Mouse (Mus musculus) forebrain, embryonic 11.5 days (tissue): Measurements from ENCODE around the gene Lin37. TPM values are rescaled to one million over a fixed set of nuclear protein-coding genes. Genes with fewer than 3 reads are reported as not detected.

Experiments
- ATAC-seq: fragments of 200-750 bp; cut with Nextera tagmentation; replicated peaks from 2 replicates; pipeline ENCODE4 v1.8.0; 2017; ENCODE audit warnings: moderate TSS enrichment; ENCODE audit not compliant: low FRiP score
- DNase-seq: peaks from one replicate; pipeline ENCODE4 v3.0.0-alpha.2; 2017; ENCODE audit warnings: low spot score
- H3K27ac ChIP-seq: fragments of 300-500 bp; sonication (generic); 2 replicates; pipeline ENCODE4 v1.5.1; 2014; ENCODE audit warnings: low read depth, low read length
- H3K27me3 ChIP-seq: fragments of 300-500 bp; sonication (generic); 2 replicates; pipeline ENCODE4 v1.6.1; 2014; ENCODE audit warnings: mild to moderate bottlenecking, low read length, mixed read lengths; ENCODE audit not compliant: control insufficient read depth, insufficient read depth
- H3K36me3 ChIP-seq: fragments of 300-500 bp; sonication (generic); 2 replicates; pipeline ENCODE4 v1.6.1; 2014; ENCODE audit warnings: mild to moderate bottlenecking, low read length, moderate library complexity, mixed read lengths; ENCODE audit not compliant: control insufficient read depth, insufficient read depth
- H3K4me1 ChIP-seq: fragments of 300-500 bp; sonication (generic); replicated peaks from 2 replicates; pipeline ENCODE4 v1.6.1; 2014; ENCODE audit warnings: low read length, mixed read lengths; ENCODE audit not compliant: control insufficient read depth, insufficient read depth
- H3K4me2 ChIP-seq: fragments of 300-500 bp; sonication (generic); 2 replicates; pipeline ENCODE4 v1.6.1; 2014; ENCODE audit warnings: low read depth, mild to moderate bottlenecking, low read length, moderate library complexity, mixed read lengths; ENCODE audit not compliant: severe bottlenecking
- H3K4me3 ChIP-seq: fragments of 300-500 bp; sonication (generic); 2 replicates; pipeline ENCODE4 v1.5.1; 2014; ENCODE audit warnings: low read depth, low read length
- H3K9ac ChIP-seq: fragments of 300-500 bp; sonication (generic); 2 replicates; pipeline ENCODE4 v1.6.1; 2014; ENCODE audit warnings: low read length
- H3K9me3 ChIP-seq: fragments of 300-500 bp; sonication (generic); 2 replicates; pipeline ENCODE4 v1.6.1; 2016; ENCODE audit warnings: low read length, mixed read lengths; ENCODE audit not compliant: control insufficient read depth
- WGBS: fragments of 180-500 bp; shearing (Covaris S2); extraction: QIAGEN DNeasy Blood & Tissue Kit; methylation state at CpG from one replicate; pipeline ENCODE4 v1.1.7; 2014; 5-methylcytosine and 5-hydroxymethylcytosine counted together
- polyA plus RNA-seq: library from polyadenylated mRNA; unstranded; fragments of >200 nt; fragmentation: Nextera tagmentation; extraction: Ambion mirVana; gene quantifications from 2 replicates; pipeline ENCODE4 v1.2.1, GENCODE M21; 2014

Lin37 gene
- 45.7 and 50.2 TPM in 2 replicates for polyA plus RNA-seq

- under 1% methylated on average over 20 of the region's 20 CpGs for WGBS
- ATAC-seq (peak; percentile 85), DNase-seq (peak; percentile 96)
- no peaks in the 10 kb centered on the region for H3K9me3 ChIP-seq
- H3K4me1 ChIP-seq, result peaks cover 8% of the 10 kb centered on the region; the same call in 1 of the 2 replicates
- peak within 1 kb of the TSS; percentile 51 for H3K4me3 ChIP-seq
- no peak within 1 kb of the TSS for H3K27ac ChIP-seq
- peaks cover 3% of the 10 kb centered on the region; the same call in 1 of the 2 replicates for H3K36me3 ChIP-seq
- no peaks in the 10 kb centered on the region for H3K27me3 ChIP-seq
- peak within 1 kb of the TSS; percentile 64 for H3K9ac ChIP-seq
- H3K4me2 ChIP-seq, result peak within 1 kb of the TSS; percentile 87
Measured at GRCm38 (mm10) chr7:30559443-30559954, at the start of gene Lin37. Gene Lin37, minus strand, starts transcription at chr7:30559838.

GRCm38 (mm10) chr7:30608476-30608875 lies 48.8 kb upstream of the Lin37 start:
- no peaks in the 10 kb centered on the region for H3K4me1 ChIP-seq
- no peaks in the 10 kb centered on the region for H3K9me3 ChIP-seq
- DNase-seq, result no peak
- H3K36me3 ChIP-seq, result no peaks in the 10 kb centered on the region
- no peak overlapping the region for H3K9ac ChIP-seq
- H3K4me2 ChIP-seq, result no peak overlapping the region
- H3K4me3 ChIP-seq, result no peak overlapping the region
- no peak overlapping the region for H3K27ac ChIP-seq
- WGBS, result 47% methylated on average over 16 of the region's 16 CpGs
- no peaks in the 10 kb centered on the region for H3K27me3 ChIP-seq
- no peak for ATAC-seq

- Histone ChIP-seq H3K4me2 (no peak overlapping the region), H3K36me3 (no peaks in the 10 kb centered on the region), H3K27ac (no peak overlapping the region), H3K9ac (no peak overlapping the region), H3K9me3 (no peaks in the 10 kb centered on the region), H3K4me1 (no peaks in the 10 kb centered on the region), H3K27me3 (no peaks in the 10 kb centered on the region), H3K4me3 (no peak overlapping the region)
- DNase-seq, result peak; percentile 78
- ATAC-seq, result peak; percentile 56
- WGBS, result 32% methylated on average over 8 of the region's 8 CpGs
Measured at GRCm38 (mm10) chr7:30607706-30608309, 48.2 kb upstream of the Lin37 start.

GRCm38 (mm10) chr7:30604944-30605343 lies 45.3 kb upstream of the Lin37 start:
- no peak overlapping the region for H3K9ac ChIP-seq
- H3K27ac ChIP-seq, result no peak overlapping the region
- no peak for ATAC-seq

GRCm38 (mm10) chr7:30604424-30604823 lies 44.8 kb upstream of the Lin37 start:
- Histone ChIP-seq H3K27ac (no peak overlapping the region), H3K9me3 (no peaks in the 10 kb centered on the region)
- 71% methylated on average over 8 of the region's 8 CpGs for WGBS

More at GRCm38 (mm10) chr7:30604944-30605343, 45.3 kb upstream of the Lin37 start:
- no peaks in the 10 kb centered on the region for H3K27me3 ChIP-seq
- no peak overlapping the region for H3K4me2 ChIP-seq
- 89% methylated on average over 8 of the region's 8 CpGs for WGBS
- H3K4me1 ChIP-seq, result no peaks in the 10 kb centered on the region
- no peak for DNase-seq
- H3K9me3 ChIP-seq, result no peaks in the 10 kb centered on the region
- H3K4me3 ChIP-seq, result no peak overlapping the region
- no peaks in the 10 kb centered on the region for H3K36me3 ChIP-seq

GRCm38 (mm10) chr7:30602583-30602982 lies 42.9 kb upstream of the Lin37 start:
- Histone ChIP-seq H3K4me2 (no peak overlapping the region), H3K27me3 (no peaks in the 10 kb centered on the region), H3K36me3 (no peaks in the 10 kb centered on the region), H3K4me3 (no peak overlapping the region), H3K4me1 (no peaks in the 10 kb centered on the region), H3K9ac (no peak overlapping the region), H3K9me3 (no peaks in the 10 kb centered on the region), H3K27ac (no peak overlapping the region)
- no peak for ATAC-seq
- WGBS, result 72% methylated on average over 3 of the region's 3 CpGs
- no peak for DNase-seq

More at GRCm38 (mm10) chr7:30604424-30604823, 44.8 kb upstream of the Lin37 start:
- H3K4me1 ChIP-seq, result no peaks in the 10 kb centered on the region
- DNase-seq (no peak), ATAC-seq (no peak)
- H3K4me2 ChIP-seq, result no peak overlapping the region
- H3K4me3 ChIP-seq, result no peak overlapping the region
- H3K9ac ChIP-seq, result no peak overlapping the region
- no peaks in the 10 kb centered on the region for H3K36me3 ChIP-seq
- H3K27me3 ChIP-seq, result no peaks in the 10 kb centered on the region

- no peaks in the 10 kb centered on the region for H3K36me3 ChIP-seq
- no peak for ATAC-seq
- WGBS, result 76% methylated on average over 7 of the region's 7 CpGs
- H3K9ac ChIP-seq, result no peak overlapping the region
- H3K4me3 ChIP-seq, result no peak overlapping the region
- H3K4me2 ChIP-seq, result no peak overlapping the region
- H3K9me3 ChIP-seq, result no peaks in the 10 kb centered on the region
- no peaks in the 10 kb centered on the region for H3K4me1 ChIP-seq
- no peak overlapping the region for H3K27ac ChIP-seq
- no peaks in the 10 kb centered on the region for H3K27me3 ChIP-seq
- DNase-seq, result no peak
Measured at GRCm38 (mm10) chr7:30600651-30601050, 41.0 kb upstream of the Lin37 start.

- DNase-seq (peak; percentile 92), ATAC-seq (peak; percentile 98)
- H3K27me3 ChIP-seq, result no peaks in the 10 kb centered on the region
- peak overlapping the region; percentile 26; the same call in 1 of the 2 replicates for H3K4me2 ChIP-seq
- H3K27ac ChIP-seq, result no peak overlapping the region
- WGBS, result 3% methylated on average over 16 of the region's 16 CpGs
- no peaks in the 10 kb centered on the region for H3K36me3 ChIP-seq
- H3K9me3 ChIP-seq, result no peaks in the 10 kb centered on the region
- no peak overlapping the region for H3K4me3 ChIP-seq
- no peak overlapping the region for H3K9ac ChIP-seq
- H3K4me1 ChIP-seq, result no peaks in the 10 kb centered on the region
Measured at GRCm38 (mm10) chr7:30599933-30600353, 40.3 kb upstream of the Lin37 start.

GRCm38 (mm10) chr7:30598786-30599185 lies 39.1 kb upstream of the Lin37 start, which contains the start of gene Zbtb32:
Gene Zbtb32, minus strand, starts transcription at chr7:30598909.
- ATAC-seq, result no peak
- Histone ChIP-seq H3K4me1 (no peaks in the 10 kb centered on the region), H3K4me3 (no peak within 1 kb of the TSS), H3K27me3 (no peaks in the 10 kb centered on the region), H3K27ac (no peak within 1 kb of the TSS), H3K4me2 (peak within 1 kb of the TSS; percentile 26; the same call in 1 of the 2 replicates), H3K9ac (no peak within 1 kb of the TSS), H3K36me3 (no peaks in the 10 kb centered on the region), H3K9me3 (no peaks in the 10 kb centered on the region)
- no peak for DNase-seq
- 93% methylated on average over 12 of the region's 12 CpGs for WGBS
